Mouse (Mus musculus): Measurements from ENCODE around the gene Pip5k1b. TPM values are rescaled to one million over a fixed set of nuclear protein-coding genes. Genes with fewer than 3 reads are reported as not detected.
A peak's percentile ranks its signal among the peaks of the same experiment; 100 is the strongest.

Gene Pip5k1b
- total RNA-seq, 2 experiments from 2014 or later: 17.7 to 19.3 TPM

DNA sequence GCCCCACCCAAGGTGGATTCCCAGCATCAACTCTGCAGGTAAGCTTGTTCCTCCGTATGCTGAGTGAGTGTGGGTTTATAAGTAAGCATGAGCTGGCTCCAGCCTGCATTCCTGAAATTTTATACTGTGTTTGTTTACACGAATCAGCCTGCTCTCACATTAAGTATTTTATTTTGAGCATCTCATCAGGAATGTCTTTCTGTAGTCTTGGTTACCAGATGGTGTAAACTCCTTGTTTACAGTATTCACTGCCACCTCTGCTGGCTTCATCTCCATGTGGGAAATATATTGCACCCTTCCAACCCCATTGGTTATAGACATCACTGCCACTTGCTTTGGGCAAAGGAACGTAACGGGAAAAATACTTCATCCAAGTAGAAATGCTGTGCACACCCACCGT is 262.1 kb downstream of the Pip5k1b start:
- intact Hi-C loops (cut with DNase I): no loop called here
- DNase-seq (ENCODE audit: low spot score in 2 of 2): no peak

DNA sequence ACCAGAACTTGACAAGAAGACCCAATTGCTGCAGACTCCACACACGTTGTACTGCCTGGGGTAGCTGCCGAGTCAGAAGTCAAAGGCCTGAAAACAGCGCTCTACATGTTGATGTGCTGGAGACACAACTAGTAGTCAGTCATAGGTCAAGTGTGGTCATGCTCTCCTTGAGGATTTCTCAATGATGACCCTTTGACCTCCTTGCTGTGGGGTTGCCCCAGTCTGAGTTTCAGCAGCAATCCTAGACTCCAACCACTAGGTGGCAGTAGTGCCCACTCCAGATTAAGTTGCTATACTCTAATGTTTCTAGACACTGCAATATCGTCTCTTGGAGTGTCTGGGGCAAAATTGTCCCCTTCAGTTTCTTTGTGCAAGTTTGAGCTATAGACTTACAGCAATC is 271.5 kb downstream of the Pip5k1b start:
- intact Hi-C loops (cut with DNase I): loop anchor here (5.0 kb wide), 1 partner anchor 588 kb away; no protein-coding TSS in a partner anchor
- DNase-seq (ENCODE audit: low spot score in 2 of 2): peak; percentile 31 to 37

DNA sequence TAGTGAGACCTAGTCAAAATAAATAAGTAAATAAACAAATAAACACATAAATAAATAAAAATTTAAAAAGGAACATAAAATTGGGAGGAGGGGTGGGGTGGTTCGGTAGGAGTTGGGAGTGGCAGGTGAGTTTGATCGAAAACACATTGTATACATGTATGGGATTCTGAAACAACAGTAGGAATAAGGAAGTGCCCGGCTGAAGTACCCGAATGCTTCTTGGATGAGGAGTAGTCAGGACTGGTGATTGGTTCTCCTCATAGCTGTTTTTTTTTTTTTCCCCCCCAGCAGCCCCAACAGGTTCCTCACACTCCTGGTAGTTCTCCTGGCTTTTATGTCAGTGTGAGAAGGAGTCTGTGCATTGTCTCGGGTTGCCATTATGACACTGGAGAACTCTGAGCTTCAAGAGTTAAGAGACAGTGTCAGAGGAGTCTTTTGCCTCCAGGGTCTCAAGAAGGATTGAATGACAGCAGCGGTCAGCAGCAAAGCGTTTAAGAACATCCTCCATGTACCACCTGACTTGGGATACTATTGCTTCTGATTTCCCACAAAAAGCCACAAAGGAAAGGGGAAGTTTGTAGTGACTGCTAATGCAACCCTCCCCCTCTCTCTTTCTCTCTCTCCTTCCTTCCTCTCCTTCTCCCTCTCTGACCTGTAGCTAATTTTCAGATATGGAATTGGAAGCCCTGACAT is 274.2 kb downstream of the Pip5k1b start:
- no peak for DNase-seq (ENCODE audit: low spot score in 2 of 2)
- intact Hi-C loops (cut with DNase I): loop anchor here (5.0 kb wide), 1 partner anchor 591 kb away; no protein-coding TSS in a partner anchor

DNA sequence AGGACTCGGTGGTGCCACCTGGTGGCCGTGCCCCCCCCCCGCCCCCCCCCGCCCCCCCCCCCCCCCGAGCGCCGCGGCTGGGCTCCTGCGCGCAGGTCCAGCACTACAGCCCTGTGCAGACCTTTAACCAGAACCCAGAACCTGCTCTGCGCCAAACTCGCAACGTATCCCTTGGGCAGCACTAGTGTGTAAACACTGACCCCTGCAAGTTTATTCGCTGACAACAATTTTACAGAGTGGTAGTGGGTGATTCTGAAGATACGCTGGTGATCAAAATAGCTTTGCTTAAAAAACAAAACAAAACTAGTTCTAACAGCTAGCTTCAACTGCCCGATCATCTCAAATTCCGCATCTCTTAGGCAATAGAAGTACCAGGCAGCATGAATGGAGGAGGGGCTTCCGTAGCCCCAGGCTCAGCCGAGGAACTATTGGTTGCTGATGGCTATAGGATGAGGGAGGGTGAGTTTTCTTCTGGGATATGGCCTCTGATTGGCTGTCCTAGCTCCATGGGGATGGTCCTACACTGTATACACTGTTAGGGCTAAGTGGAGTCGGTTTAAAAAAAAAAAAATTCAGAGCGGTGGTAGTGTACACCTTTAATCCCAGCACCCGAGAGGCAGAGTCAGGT is 275.0 kb downstream of the Pip5k1b start, which contains the start of gene Fxn:
Fxn (minus strand) TSS at position 5 of the 628 bp plus-strand sequence.
- DNase-seq (ENCODE audit: low spot score in 2 of 2): peak; percentile 28 to 45
- intact Hi-C loops (cut with DNase I): loop anchor here (5.0 kb wide), 1 partner anchor 592 kb away; no protein-coding TSS in a partner anchor

GRCm38 (mm10) chr19:24279706-24280600 is 275.7 kb downstream of the Pip5k1b start:
- intact Hi-C loops (cut with DNase I): loop anchor here (5.0 kb wide), 1 partner anchor 592 kb away; no protein-coding TSS in a partner anchor
- DNase-seq (ENCODE audit: low spot score in 2 of 2): peak; percentile 50 to 71

- intact Hi-C loops (cut with DNase I): no loop called here
- DNase-seq (ENCODE audit: low spot score in 2 of 2): no peak
These were observed 276.8 kb downstream of the Pip5k1b start for GRCm38 (mm10) chr19:24278859-24279258.

DNA sequence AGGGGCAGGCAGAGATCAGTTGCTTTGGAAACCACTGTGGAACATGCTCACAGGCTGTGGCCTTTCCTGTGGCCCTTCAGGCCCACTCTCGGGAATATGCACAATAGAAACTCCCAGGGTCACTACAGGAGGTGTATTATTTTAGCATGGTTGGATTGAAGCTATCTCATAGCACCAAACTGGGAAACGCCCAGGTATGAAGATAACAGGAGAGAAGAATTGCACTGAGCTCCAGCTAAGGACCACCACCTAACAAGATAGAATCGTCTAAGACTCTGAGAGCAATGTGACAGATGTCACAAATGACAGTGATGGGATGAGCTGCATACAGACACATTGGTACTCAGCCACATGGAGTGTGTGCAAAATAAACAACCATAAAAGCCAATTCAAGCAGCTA is 281.4 kb downstream of the Pip5k1b start:
- intact Hi-C loops (cut with DNase I): no loop called here
- DNase-seq (ENCODE audit: low spot score in 2 of 2): no peak

DNA sequence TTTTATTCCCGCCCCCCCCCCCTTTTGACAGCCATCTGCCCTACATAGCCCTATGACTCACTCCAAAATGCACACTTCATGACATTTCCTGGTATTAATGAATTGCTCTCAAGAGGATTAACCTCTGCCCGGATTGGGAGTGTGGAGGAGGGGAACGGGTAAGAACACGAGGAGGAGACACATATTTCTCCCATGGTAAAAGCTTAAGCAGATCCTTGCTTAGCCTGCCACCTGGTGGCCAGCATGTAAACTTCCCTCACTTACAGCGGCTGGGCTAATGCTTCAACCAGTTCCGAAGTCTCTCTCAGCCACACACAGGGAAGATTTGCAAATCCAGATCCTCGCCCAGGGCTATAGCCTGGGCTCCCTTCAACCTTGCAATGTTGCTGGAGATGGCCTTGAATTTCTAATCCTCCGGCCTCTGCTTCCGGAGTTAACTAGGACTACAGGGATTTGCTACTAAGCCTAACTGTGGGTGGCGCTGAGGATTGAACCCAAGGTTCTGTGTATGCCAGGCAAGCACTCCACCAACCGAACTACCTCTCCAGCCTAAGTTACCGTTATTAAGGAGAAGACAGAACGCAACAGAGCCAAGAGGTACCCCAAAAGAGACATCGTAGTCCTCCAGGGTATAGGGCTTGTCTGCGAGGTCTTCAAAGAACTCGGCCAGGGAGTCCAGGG is 283.8 kb downstream of the Pip5k1b start:
- DNase-seq (ENCODE audit: low spot score in 2 of 2): peak; percentile 72 to 79
- intact Hi-C loops (cut with DNase I): loop anchor here (2.0 kb wide), 1 partner anchor 119 kb away; no protein-coding TSS in a partner anchor

- peak; percentile 47 to 52 for DNase-seq (ENCODE audit: low spot score in 2 of 2)
- intact Hi-C loops (cut with DNase I): loop anchor here (2.0 kb wide), 1 partner anchor 119 kb away; no protein-coding TSS in a partner anchor
These were observed 284.3 kb downstream of the Pip5k1b start for GRCm38 (mm10) chr19:24271326-24271725.

- no peak for DNase-seq (ENCODE audit: low spot score in 2 of 2)
- intact Hi-C loops (cut with DNase I): loop anchor here (10.0 kb wide), 1 partner anchor 84 kb away; no protein-coding TSS in a partner anchor
These were observed 287.1 kb downstream of the Pip5k1b start for GRCm38 (mm10) chr19:24268531-24268930.

DNA sequence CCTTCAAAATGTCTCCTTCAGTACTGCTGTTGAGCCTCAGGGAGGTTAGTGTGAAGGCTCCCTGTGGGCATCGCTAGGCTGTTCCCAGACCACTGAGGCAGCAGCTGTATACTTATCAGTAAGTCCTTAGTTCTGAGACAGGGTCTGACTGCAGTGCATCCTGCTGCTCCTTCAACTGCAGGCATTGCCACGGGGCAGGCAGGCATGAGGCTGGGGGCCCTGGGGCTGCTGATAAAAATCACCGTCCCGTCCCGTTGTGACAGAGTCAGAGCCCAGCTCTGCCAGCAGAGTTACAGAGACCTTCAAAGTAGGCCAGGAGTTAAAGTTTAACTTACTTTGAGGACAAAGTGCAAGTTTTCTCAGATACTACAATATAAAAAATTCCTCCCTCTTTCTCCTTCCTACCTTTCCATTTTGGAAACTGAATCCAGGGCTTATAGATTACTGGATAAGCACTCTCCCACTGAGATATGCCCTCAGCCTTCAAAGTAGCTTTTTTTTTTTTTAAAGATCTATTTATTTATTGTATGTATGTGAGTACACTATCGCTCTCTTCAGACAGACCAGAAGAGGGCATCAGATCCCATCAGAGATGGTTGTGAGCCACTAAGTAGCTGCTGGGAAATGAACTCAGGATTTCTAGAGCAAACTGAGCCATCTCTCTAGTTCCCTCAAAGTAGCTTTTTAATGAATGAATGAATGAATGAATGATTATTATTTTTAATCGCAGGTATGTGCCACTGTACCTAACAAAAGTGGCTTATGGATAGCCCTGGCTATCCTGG is 289.4 kb downstream of the Pip5k1b start:
- intact Hi-C loops (cut with DNase I): loop anchor here (10.0 kb wide), 1 partner anchor 81 kb away; no protein-coding TSS in a partner anchor
- no peak for DNase-seq (ENCODE audit: low spot score in 2 of 2)

- intact Hi-C loops (cut with DNase I): loop anchor here (5.0 to 10.0 kb wide), 2 partner anchors 38 to 80 kb away; partner anchors contain the start of gene Tjp2
- peak; percentile 85 to 89 for DNase-seq (ENCODE audit: low spot score in 2 of 2)
These were observed 290.7 kb downstream of the Pip5k1b start for GRCm38 (mm10) chr19:24264991-24265390.

- intact Hi-C loops (cut with DNase I): loop anchor here (5.0 to 10.0 kb wide), 2 partner anchors 35 to 78 kb away; partner anchors contain the start of gene Tjp2
These were observed 292.9 kb downstream of the Pip5k1b start for GRCm38 (mm10) chr19:24262736-24263135.

GRCm38 (mm10) chr19:24259390-24260351 is 296.0 kb downstream of the Pip5k1b start:
- intact Hi-C loops (cut with DNase I): loop anchor here (5.0 to 10.0 kb wide), 2 partner anchors 32 to 75 kb away; partner anchors contain the start of gene Tjp2
- no peak for DNase-seq (ENCODE audit: low spot score in 2 of 2)

More at GRCm38 (mm10) chr19:24262736-24263135, 292.9 kb downstream of the Pip5k1b start:
- DNase-seq (ENCODE audit: low spot score in 2 of 2): no peak

DNA sequence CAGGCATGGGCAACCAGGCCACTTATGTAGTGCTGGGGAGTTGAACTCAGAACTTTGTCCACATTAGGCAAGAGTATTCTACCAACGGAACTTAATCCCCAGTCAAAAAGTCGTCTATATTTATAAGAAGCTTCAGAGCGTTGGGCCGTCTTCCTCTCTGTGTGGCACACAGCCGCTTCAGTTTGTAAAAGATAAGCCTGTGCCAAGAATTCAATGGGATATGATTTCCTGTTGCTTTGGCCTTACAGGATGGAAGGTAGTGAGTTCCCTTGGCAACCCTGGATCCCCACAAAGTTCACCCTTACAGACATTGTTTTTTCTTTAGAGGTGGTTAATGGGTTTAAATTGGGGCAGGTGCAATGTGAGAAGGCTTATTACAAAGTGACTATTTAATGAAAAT is 297.3 kb downstream of the Pip5k1b start:
- no peak for DNase-seq (ENCODE audit: low spot score in 2 of 2)
- intact Hi-C loops (cut with DNase I): no loop called here

GRCm38 (mm10) chr19:24257962-24258361 is 297.7 kb downstream of the Pip5k1b start:
- intact Hi-C loops (cut with DNase I): no loop called here
- DNase-seq (ENCODE audit: low spot score in 2 of 2): no peak

Data from left cerebral cortex, postnatal 14 days (tissue).